Mouse (Mus musculus): ENCODE data around the gene Tprkb. TPM values are rescaled to one million over a fixed set of nuclear protein-coding genes. Genes with fewer than 3 reads are reported as not detected.
"Not testable (repeated sequence)": the region's sequence is repeated elsewhere in the genome, so short reads cannot be mapped to it uniquely, and the experiment has no call there.

The Tprkb gene
- polyA plus RNA-seq, 1 experiment from 2014 or later = 31.3 TPM

GRCm38 (mm10) chr6:85961101-85962091, 49.7 kb downstream of the Tprkb start, which contains the start of gene Dusp11:
Gene Dusp11 (minus strand): TSS chr6:85961667.
- H3K4me2 ChIP-seq = peak within 1 kb of the TSS; percentile 71
- ATAC-seq (ENCODE audit: insufficient read depth, low FRiP score, low read depth) = peak; percentile 97
- no peaks in the 10 kb centered on the region for H3K27me3 ChIP-seq (replicated peaks)
- no peaks in the 10 kb centered on the region for H3K9me3 ChIP-seq
- peak within 1 kb of the TSS; percentile 78 for H3K4me3 ChIP-seq (replicated peaks)
- no peaks in the 10 kb centered on the region for H3K4me1 ChIP-seq
- under 1% methylated on average over 70 of the region's 70 CpGs for WGBS
- H3K27ac ChIP-seq = peak within 1 kb of the TSS; percentile 100
- peak within 1 kb of the TSS; percentile 98 for H3K9ac ChIP-seq
- H3K36me3 ChIP-seq = peaks cover 7% of the 10 kb centered on the region

- not testable (repeated sequence) for H3K4me3 ChIP-seq (replicated peaks); ATAC-seq (ENCODE audit: insufficient read depth, low FRiP score, low read depth); H3K9me3 ChIP-seq; H3K27ac ChIP-seq; H3K36me3 ChIP-seq; H3K4me2 ChIP-seq; H3K9ac ChIP-seq; H3K4me1 ChIP-seq; H3K27me3 ChIP-seq (replicated peaks)
- WGBS = 31% methylated on average over 6 of the region's 6 CpGs
Measured at GRCm38 (mm10) chr6:85966081-85966480, 54.4 kb downstream of the Tprkb start.

DNA sequence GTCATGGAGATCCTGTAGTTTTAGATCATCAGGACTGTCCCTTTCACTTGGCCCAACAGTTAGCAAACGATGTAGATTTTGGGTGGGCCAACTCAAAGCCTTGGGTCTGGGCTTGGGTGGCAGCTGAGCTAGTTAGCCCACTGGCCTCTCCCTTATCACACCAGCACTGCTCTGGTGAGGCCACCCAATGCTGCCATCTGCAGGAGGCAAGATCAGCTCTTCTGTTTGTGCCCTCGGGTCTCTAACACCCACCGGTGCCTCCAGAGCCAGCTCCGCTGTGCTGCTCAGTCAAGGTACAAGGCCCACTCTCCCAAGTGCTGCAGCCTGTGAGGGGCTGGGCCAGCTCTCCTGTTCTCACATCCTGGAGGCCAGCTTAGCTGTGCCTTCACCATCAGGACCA, 55.0 kb downstream of the Tprkb start:
- Histone ChIP-seq H3K27ac (no peak overlapping the region), H3K4me2 (no peak overlapping the region)
- no peak for ATAC-seq (ENCODE audit: insufficient read depth, low FRiP score, low read depth)

GRCm38 (mm10) chr6:85969889-85970288, 58.2 kb downstream of the Tprkb start:
- no peaks in the 10 kb centered on the region for H3K36me3 ChIP-seq
- H3K9me3 ChIP-seq = no peaks in the 10 kb centered on the region
- no peaks in the 10 kb centered on the region; the same call in 1 of the 2 replicates for H3K4me1 ChIP-seq
- H3K4me3 ChIP-seq (replicated peaks) = no peak overlapping the region
- ATAC-seq (ENCODE audit: insufficient read depth, low FRiP score, low read depth) = no peak
- H3K27me3 ChIP-seq (replicated peaks) = no peaks in the 10 kb centered on the region
- H3K4me2 ChIP-seq = no peak overlapping the region
- WGBS = 65% methylated on average over 2 of the region's 2 CpGs
- H3K27ac ChIP-seq = no peak overlapping the region
- no peak overlapping the region for H3K9ac ChIP-seq

More for the DNA sequence above, 55.0 kb downstream of the Tprkb start:
- Histone ChIP-seq H3K27me3 (replicated peaks) (no peaks in the 10 kb centered on the region), H3K36me3 (no peaks in the 10 kb centered on the region), H3K4me1 (no peaks in the 10 kb centered on the region; the same call in 1 of the 2 replicates), H3K4me3 (replicated peaks) (no peak overlapping the region), H3K9me3 (no peaks in the 10 kb centered on the region), H3K9ac (no peak overlapping the region)
- WGBS = 73% methylated on average over 4 of the region's 4 CpGs

DNA sequence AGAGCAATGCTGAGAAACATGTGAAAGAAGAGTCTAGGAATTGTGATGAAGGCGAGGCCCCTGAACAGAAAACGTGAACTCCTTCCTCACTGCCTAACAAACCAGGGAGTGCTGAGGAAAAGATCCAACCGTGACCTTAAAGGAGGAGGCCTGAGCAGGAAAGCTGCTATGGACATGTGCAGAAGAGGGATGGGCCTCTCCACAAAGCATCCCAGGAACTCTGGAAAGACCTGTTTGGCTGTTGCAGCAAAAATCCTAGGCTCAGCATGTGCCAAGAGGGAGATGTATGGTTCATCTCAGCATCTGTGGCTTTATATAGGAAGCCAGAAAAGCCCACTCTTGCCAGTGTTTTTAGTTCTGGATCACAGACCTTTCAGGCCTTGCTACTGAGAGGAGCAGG, 61.0 kb downstream of the Tprkb start:
- H3K9me3 ChIP-seq = no peaks in the 10 kb centered on the region
- H3K9ac ChIP-seq = no peak overlapping the region
- peak overlapping the region; percentile 76 for H3K27ac ChIP-seq
- ATAC-seq (ENCODE audit: insufficient read depth, low FRiP score, low read depth) = no peak; the same call in 1 of the 2 replicates
- no peaks in the 10 kb centered on the region for H3K27me3 ChIP-seq (replicated peaks)
- no peaks in the 10 kb centered on the region for H3K36me3 ChIP-seq
- no peak overlapping the region for H3K4me2 ChIP-seq
- WGBS = 40% methylated on average over 3 of the region's 3 CpGs
- H3K4me1 ChIP-seq = no peaks in the 10 kb centered on the region; the same call in 1 of the 2 replicates
- H3K4me3 ChIP-seq (replicated peaks) = no peak overlapping the region

GRCm38 (mm10) chr6:85973336-85973735, 61.7 kb downstream of the Tprkb start:
- no peaks in the 10 kb centered on the region for H3K27me3 ChIP-seq (replicated peaks)
- H3K36me3 ChIP-seq = no peaks in the 10 kb centered on the region
- no peak; the same call in 1 of the 2 replicates for ATAC-seq (ENCODE audit: insufficient read depth, low FRiP score, low read depth)
- H3K4me3 ChIP-seq (replicated peaks) = no peak overlapping the region
- no peak overlapping the region for H3K4me2 ChIP-seq
- H3K27ac ChIP-seq = peak overlapping the region; percentile 76
- 58% methylated on average over 3 of the region's 3 CpGs for WGBS
- H3K4me1 ChIP-seq = no peaks in the 10 kb centered on the region; the same call in 1 of the 2 replicates
- H3K9me3 ChIP-seq = no peaks in the 10 kb centered on the region
- no peak overlapping the region for H3K9ac ChIP-seq

GRCm38 (mm10) chr6:85974941-85975617, 63.4 kb downstream of the Tprkb start:
- Histone ChIP-seq H3K27ac (no peak overlapping the region), H3K4me2 (no peak overlapping the region), H3K9ac (no peak overlapping the region), H3K36me3 (no peaks in the 10 kb centered on the region), H3K4me1 (no peaks in the 10 kb centered on the region; the same call in 1 of the 2 replicates), H3K4me3 (replicated peaks) (no peak overlapping the region), H3K27me3 (replicated peaks) (no peaks in the 10 kb centered on the region), H3K9me3 (no peaks in the 10 kb centered on the region)
- WGBS = 55% methylated on average over 10 of the region's 10 CpGs
- ATAC-seq (ENCODE audit: insufficient read depth, low FRiP score, low read depth) = no peak

DNA sequence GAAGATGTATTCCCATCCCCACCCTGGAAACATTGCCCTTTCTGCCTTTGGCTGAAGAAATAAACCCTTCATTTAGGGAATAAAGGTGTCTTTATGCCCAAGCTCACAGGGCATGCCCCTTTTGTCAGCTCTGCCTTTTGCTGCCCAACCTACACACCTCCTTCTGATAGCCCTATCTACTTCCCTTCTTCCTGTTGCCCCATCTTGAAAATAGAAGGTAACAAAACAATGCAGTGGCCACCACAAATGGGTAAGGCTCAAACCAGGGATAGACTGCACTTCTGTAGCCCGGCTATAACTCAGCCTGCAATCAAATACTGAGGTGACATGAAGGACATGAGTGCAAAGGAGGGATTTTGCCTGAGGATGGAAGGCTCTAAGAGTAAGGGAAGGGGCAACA, 64.1 kb downstream of the Tprkb start:
- no peaks in the 10 kb centered on the region; the same call in 1 of the 2 replicates for H3K4me1 ChIP-seq
- no peaks in the 10 kb centered on the region for H3K9me3 ChIP-seq
- no peaks in the 10 kb centered on the region for H3K27me3 ChIP-seq (replicated peaks)
- H3K4me2 ChIP-seq = no peak overlapping the region
- 72% methylated on average over 1 of the region's 1 CpGs for WGBS
- H3K27ac ChIP-seq = no peak overlapping the region
- H3K4me3 ChIP-seq (replicated peaks) = no peak overlapping the region
- no peaks in the 10 kb centered on the region for H3K36me3 ChIP-seq
- H3K9ac ChIP-seq = no peak overlapping the region
- ATAC-seq (ENCODE audit: insufficient read depth, low FRiP score, low read depth) = no peak

- Histone ChIP-seq H3K36me3 (no peaks in the 10 kb centered on the region), H3K4me3 (replicated peaks) (no peak overlapping the region), H3K4me1 (no peaks in the 10 kb centered on the region; the same call in 1 of the 2 replicates), H3K4me2 (no peak overlapping the region), H3K27me3 (replicated peaks) (no peaks in the 10 kb centered on the region), H3K9ac (no peak overlapping the region), H3K27ac (no peak overlapping the region), H3K9me3 (no peaks in the 10 kb centered on the region)
- ATAC-seq (ENCODE audit: insufficient read depth, low FRiP score, low read depth) = no peak
- WGBS = 76% methylated on average over 5 of the region's 5 CpGs
Measured at GRCm38 (mm10) chr6:85976242-85976641, 64.6 kb downstream of the Tprkb start.

GRCm38 (mm10) chr6:85978736-85979135, 67.1 kb downstream of the Tprkb start:
- H3K27me3 ChIP-seq (replicated peaks); H3K4me2 ChIP-seq; H3K4me1 ChIP-seq; H3K36me3 ChIP-seq; H3K9ac ChIP-seq; H3K4me3 ChIP-seq (replicated peaks); H3K27ac ChIP-seq; ATAC-seq (ENCODE audit: insufficient read depth, low FRiP score, low read depth); H3K9me3 ChIP-seq: not testable (repeated sequence)
- WGBS = 88% methylated on average over 4 of the region's 4 CpGs
